Comparison of ENCODE assay signal across 8 mouse cellular contexts in the genomic region with DNA sequence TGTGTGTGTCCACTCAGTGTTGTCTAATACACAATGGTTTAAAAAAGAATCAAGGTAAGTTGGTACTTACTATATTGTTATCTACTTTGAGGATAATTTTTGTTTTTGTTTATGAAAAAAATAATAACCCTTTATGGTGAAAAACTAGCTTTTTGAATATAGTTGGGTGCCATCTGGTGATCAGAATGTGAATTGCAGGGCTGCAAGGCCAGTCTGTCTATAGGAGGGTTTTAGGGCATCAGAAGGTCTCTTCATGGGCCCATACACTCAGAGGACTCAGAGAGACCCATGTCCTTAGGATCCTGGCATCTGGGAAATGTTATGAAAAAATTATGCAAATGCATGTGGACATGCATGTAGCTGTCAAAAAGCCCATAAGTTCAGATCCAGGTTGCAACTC. TPM values are rescaled to one million over a fixed set of nuclear protein-coding genes. Genes with fewer than 3 reads are reported as not detected.
DNase-seq lines count a peak whose midpoint lies in the region; ATAC-seq lines count a peak whose summit lies in the region.

No protein-coding gene starts in this region.

- no peak for ATAC-seq in frontal cortex, adult (ENCODE audit: low TSS enrichment)
- ATAC-seq in neural tube, embryonic 15.5 days (ENCODE audit: low FRiP score), result no peak
- peak; percentile 54; the same call in 1 of the 2 replicates for ATAC-seq in hindbrain, embryonic 12.5 days (ENCODE audit: low FRiP score)

- no peaks in the 10 kb centered on the region for H3K4me1 ChIP-seq in neural tube, embryonic 15.5 days
- no peaks in the 10 kb centered on the region for H3K4me1 ChIP-seq in hindbrain, embryonic 12.5 days

- H3K27ac ChIP-seq in neural tube, embryonic 15.5 days (replicated peaks), result no peak overlapping the region
- no peak overlapping the region for H3K27ac ChIP-seq in hindbrain, embryonic 12.5 days

- H3K9ac ChIP-seq in neural tube, embryonic 15.5 days (replicated peaks), result no peak overlapping the region
- no peak overlapping the region for H3K9ac ChIP-seq in hindbrain, embryonic 12.5 days

- DNase-seq in frontal cortex, postnatal 25 days (ENCODE audit: low spot score in 2 of 2), result peak; percentile 9
- peak; percentile 23 for DNase-seq in neural tube, embryonic 10.5 days (ENCODE audit: extremely low spot score, low spot score)
- DNase-seq in brain, adult 2 months (ENCODE audit: low read depth, low spot score), result peak; percentile 42
- DNase-seq in lung, postnatal 25 days (ENCODE audit: low spot score), result peak; percentile 9
- no peak for DNase-seq in Muller cell, postnatal 12 days (ENCODE audit: inconsistent ontology term)

- no peaks in the 10 kb centered on the region for H3K36me3 ChIP-seq in neural tube, embryonic 15.5 days
- H3K36me3 ChIP-seq in hindbrain, embryonic 12.5 days, result no peaks in the 10 kb centered on the region

- no peak overlapping the region for H3K4me3 ChIP-seq in neural tube, embryonic 15.5 days (replicated peaks)
- no peak overlapping the region for H3K4me3 ChIP-seq in hindbrain, embryonic 12.5 days

- H3K9me3 ChIP-seq in neural tube, embryonic 15.5 days (replicated peaks), result no peaks in the 10 kb centered on the region
- no peaks in the 10 kb centered on the region for H3K9me3 ChIP-seq in hindbrain, embryonic 12.5 days (replicated peaks)

- H3K27me3 ChIP-seq in neural tube, embryonic 15.5 days (replicated peaks), result no peaks in the 10 kb centered on the region
- H3K27me3 ChIP-seq in hindbrain, embryonic 12.5 days, result no peaks in the 10 kb centered on the region

- H3K4me2 ChIP-seq in neural tube, embryonic 15.5 days, result no peak overlapping the region
- H3K4me2 ChIP-seq in hindbrain, embryonic 12.5 days (replicated peaks), result no peak overlapping the region

RNA-seq across cellular contexts. Expression of gene Bex3, which starts 34.2 kb away (rescaled TPM):
- polyA plus RNA-seq in neural tube, embryonic 15.5 days (2015; fragmentation: Nextera tagmentation; extraction: Ambion mirVana), result 733 and 798 TPM in 2 replicates
- 656 and 680 TPM in 2 replicates for polyA plus RNA-seq in hindbrain, embryonic 12.5 days (2016; fragmentation: Nextera tagmentation; extraction: Ambion mirVana)

RNA-seq across cellular contexts. Expression of gene Tceal9, which starts 59.4 kb away (rescaled TPM):
- 252 and 274 TPM in 2 replicates for polyA plus RNA-seq in neural tube, embryonic 15.5 days (2015; fragmentation: Nextera tagmentation; extraction: Ambion mirVana)
- 411 and 443 TPM in 2 replicates for polyA plus RNA-seq in hindbrain, embryonic 12.5 days (2016; fragmentation: Nextera tagmentation; extraction: Ambion mirVana)
